Mouse (Mus musculus) liver, adult 2 months (tissue): ENCODE data around the gene Preb.

Experiments
- CTCF ChIP-seq: fragments of 200-500 bp; IDR thresholded peaks from 2 replicates; pipeline ENCODE4 v1.5.1; 2011; ENCODE audit warnings: low read depth, low read length, control low read depth
- POLR2A ChIP-seq: fragments of 200-500 bp; IDR thresholded peaks from 2 replicates; pipeline ENCODE4 v1.6.1; 2011; ENCODE audit warnings: low read length, control low read depth; ENCODE audit not compliant: insufficient read depth; ENCODE audit errors: extremely low read depth

- TF ChIP-seq CTCF (no peak), POLR2A (no peak)
Measured at GRCm38 (mm10) chr5:30917891-30918670, 42.1 kb downstream of the Preb start.
